Mouse (Mus musculus) myocyte (in vitro differentiated cells): ENCODE data around the gene Disp1.

Source experiments
- CEBPB ChIP-seq: IDR thresholded peaks from 2 replicates; pipeline ENCODE4 v1.6.1; 2011; ENCODE audit warnings: mild to moderate bottlenecking, moderate library complexity; ENCODE audit not compliant: poor library complexity, insufficient read depth, severe bottlenecking
- MAX ChIP-seq: IDR thresholded peaks from one replicate; pipeline ENCODE4 v1.6.1; 2011; ENCODE audit warnings: low read depth, mild to moderate bottlenecking, control low read depth
- MYOG ChIP-seq, 3 experiments: IDR thresholded peaks; one replicate each; pipeline ENCODE4 v1.6.1; 2011; ENCODE audit warnings: control low read depth in 2 of 3, low read depth in 2 of 3, mild to moderate bottlenecking in 2 of 3; ENCODE audit not compliant: insufficient read length in 2 of 3, control insufficient read depth in 1 of 3, insufficient read depth in 1 of 3
- POLR2A ChIP-seq: IDR thresholded peaks from one replicate; pipeline ENCODE4 v1.6.1; 2011; ENCODE audit warnings: low read depth, mild to moderate bottlenecking, control low read depth, moderate library complexity; ENCODE audit not compliant: insufficient read length

DNA sequence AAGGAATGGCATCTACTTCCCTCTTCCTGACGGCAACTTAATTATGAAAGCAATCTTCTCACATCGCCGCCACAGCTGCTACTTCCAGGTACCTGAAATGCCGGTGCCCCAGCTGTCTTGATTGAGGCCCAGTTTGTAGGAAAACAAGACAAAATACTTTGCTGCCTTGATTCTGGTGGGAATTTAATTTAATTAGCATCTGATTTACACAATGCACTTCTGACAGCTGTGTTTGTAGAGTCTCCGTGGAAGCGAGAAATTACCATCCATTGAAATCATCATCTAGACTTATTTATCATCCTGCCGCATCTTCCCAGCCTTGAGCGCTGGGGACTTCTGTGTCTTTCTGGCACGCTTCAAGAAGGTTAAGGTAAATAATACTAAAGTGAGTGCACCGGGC, 31.3 kb upstream of the Disp1 start:
- TF ChIP-seq CEBPB: no peak
- TF ChIP-seq POLR2A: no peak
- TF ChIP-seq MYOG (IDR thresholded peaks at IDR 0.05; ENCODE audit: control insufficient read depth in 1 of 3, insufficient read depth in 1 of 3, insufficient read length in 2 of 3, low read depth in 2 of 3): no peak
- no peak for TF ChIP-seq MAX
